Mouse (Mus musculus) embryonic facial prominence, embryonic 12.5 days (tissue): Measurements from ENCODE around the gene Chst11. TPM values are rescaled to one million over a fixed set of nuclear protein-coding genes. Genes with fewer than 3 reads are reported as not detected.

ENCODE experiments used
- ATAC-seq: fragments of 200-750 bp; cut with Nextera tagmentation; 2 replicates; pipeline ENCODE4 v1.8.0; 2017; ENCODE audit not compliant: insufficient number of reproducible peaks, insufficient read depth, low FRiP score, low TSS enrichment
- H3K27ac ChIP-seq: fragments of 300-500 bp; sonication (generic); 2 replicates; pipeline ENCODE4 v1.5.1; 2016; ENCODE audit warnings: mild to moderate bottlenecking
- H3K27me3 ChIP-seq: fragments of 300-500 bp; sonication (generic); 2 replicates; pipeline ENCODE4 v1.6.1; 2016; ENCODE audit warnings: mild to moderate bottlenecking, moderate library complexity
- H3K36me3 ChIP-seq: fragments of 300-500 bp; sonication (generic); 2 replicates; pipeline ENCODE4 v1.6.1; 2016; ENCODE audit warnings: mild to moderate bottlenecking
- H3K4me1 ChIP-seq: fragments of 300-500 bp; sonication (generic); 2 replicates; pipeline ENCODE4 v1.6.1; 2016
- H3K4me2 ChIP-seq: fragments of 300-500 bp; sonication (generic); replicated peaks from 2 replicates; pipeline ENCODE4 v1.6.1; 2016; ENCODE audit warnings: mild to moderate bottlenecking, moderate library complexity
- H3K4me3 ChIP-seq: fragments of 300-500 bp; sonication (generic); 2 replicates; pipeline ENCODE4 v1.5.1; 2016; ENCODE audit warnings: mild to moderate bottlenecking
- H3K9ac ChIP-seq: fragments of 300-500 bp; sonication (generic); 2 replicates; pipeline ENCODE4 v1.6.1; 2016; ENCODE audit warnings: mild to moderate bottlenecking, moderate library complexity
- H3K9me3 ChIP-seq: fragments of 300-500 bp; sonication (generic); 2 replicates; pipeline ENCODE4 v1.6.1; 2016; ENCODE audit warnings: mild to moderate bottlenecking, moderate library complexity
- WGBS: fragments of 180-500 bp; shearing (Covaris S2); methylation state at CpG from one replicate; pipeline ENCODE4 v1.1.7; 2016; 5-methylcytosine and 5-hydroxymethylcytosine counted together
- polyA plus RNA-seq: library from polyadenylated mRNA; unstranded; fragments of >200 nt; fragmentation: Nextera tagmentation; extraction: Ambion mirVana; gene quantifications from 2 replicates; pipeline ENCODE4 v1.2.1, GENCODE M21; 2016

The Chst11 gene
- polyA plus RNA-seq, 1 experiment from 2014 or later, result 2.4 TPM

- Histone ChIP-seq H3K4me3 (no peak overlapping the region), H3K36me3 (0 out of 2 replicates have a peak, but pooled peaks cover 7% of the 10 kb centered on the region), H3K27me3 (no peaks in the 10 kb centered on the region), H3K9ac (no peak overlapping the region), H3K9me3 (no peaks in the 10 kb centered on the region), H3K4me1 (peaks cover 10% of the 10 kb centered on the region; the same call in 1 of the 2 replicates), H3K4me2 (no peak overlapping the region), H3K27ac (no peak overlapping the region)
- ATAC-seq, result no peak
- 72% methylated on average over 9 of the region's 9 CpGs for WGBS
These were observed 77.0 kb downstream of the Chst11 start for GRCm38 (mm10) chr10:83062315-83062714.

GRCm38 (mm10) chr10:83064796-83065195 lies 79.5 kb downstream of the Chst11 start:
- no peak overlapping the region for H3K4me2 ChIP-seq
- ATAC-seq, result no peak
- H3K27me3 ChIP-seq, result no peaks in the 10 kb centered on the region
- no peak overlapping the region for H3K4me3 ChIP-seq
- H3K4me1 ChIP-seq, result peaks cover 16% of the 10 kb centered on the region
- H3K36me3 ChIP-seq, result 0 out of 2 replicates have a peak, but pooled peaks cover 7% of the 10 kb centered on the region
- H3K27ac ChIP-seq, result no peak overlapping the region
- H3K9me3 ChIP-seq, result no peaks in the 10 kb centered on the region
- H3K9ac ChIP-seq, result no peak overlapping the region
- WGBS, result 91% methylated on average over 5 of the region's 5 CpGs

GRCm38 (mm10) chr10:83066159-83066558 lies 80.9 kb downstream of the Chst11 start:
- Histone ChIP-seq H3K4me2 (no peak overlapping the region), H3K9me3 (no peaks in the 10 kb centered on the region), H3K27me3 (no peaks in the 10 kb centered on the region), H3K4me3 (no peak overlapping the region), H3K27ac (no peak overlapping the region), H3K4me1 (peaks cover 9% of the 10 kb centered on the region), H3K9ac (no peak overlapping the region), H3K36me3 (0 out of 2 replicates have a peak, but pooled peaks cover 6% of the 10 kb centered on the region)
- 71% methylated on average over 6 of the region's 6 CpGs for WGBS
- no peak for ATAC-seq

GRCm38 (mm10) chr10:83067305-83067704 lies 82.0 kb downstream of the Chst11 start:
- no peak for ATAC-seq
- H3K27me3 ChIP-seq, result no peaks in the 10 kb centered on the region
- WGBS, result 88% methylated on average over 4 of the region's 4 CpGs
- no peak overlapping the region for H3K4me2 ChIP-seq
- no peaks in the 10 kb centered on the region for H3K9me3 ChIP-seq
- H3K9ac ChIP-seq, result no peak overlapping the region
- no peak overlapping the region for H3K4me3 ChIP-seq
- no peaks in the 10 kb centered on the region for H3K36me3 ChIP-seq
- H3K4me1 ChIP-seq, result peaks cover 9% of the 10 kb centered on the region
- H3K27ac ChIP-seq, result no peak overlapping the region

- no peak overlapping the region for H3K4me3 ChIP-seq
- H3K4me2 ChIP-seq, result no peak overlapping the region
- peaks cover 9% of the 10 kb centered on the region for H3K4me1 ChIP-seq
- H3K9me3 ChIP-seq, result no peaks in the 10 kb centered on the region
- H3K36me3 ChIP-seq, result no peaks in the 10 kb centered on the region
- H3K9ac ChIP-seq, result no peak overlapping the region
- no peak for ATAC-seq
- 88% methylated on average over 8 of the region's 8 CpGs for WGBS
- no peak overlapping the region for H3K27ac ChIP-seq
- no peaks in the 10 kb centered on the region for H3K27me3 ChIP-seq
These were observed 83.2 kb downstream of the Chst11 start for GRCm38 (mm10) chr10:83068466-83068865.

GRCm38 (mm10) chr10:83069791-83070190 lies 84.5 kb downstream of the Chst11 start:
- no peaks in the 10 kb centered on the region for H3K36me3 ChIP-seq
- H3K9ac ChIP-seq, result no peak overlapping the region
- no peak overlapping the region for H3K27ac ChIP-seq
- no peak for ATAC-seq
- H3K9me3 ChIP-seq, result no peaks in the 10 kb centered on the region
- no peak overlapping the region for H3K4me2 ChIP-seq
- peaks cover 9% of the 10 kb centered on the region for H3K4me1 ChIP-seq
- WGBS, result 13% methylated on average over 5 of the region's 5 CpGs
- no peaks in the 10 kb centered on the region for H3K27me3 ChIP-seq
- no peak overlapping the region for H3K4me3 ChIP-seq

- Histone ChIP-seq H3K9me3 (no peaks in the 10 kb centered on the region), H3K36me3 (no peaks in the 10 kb centered on the region), H3K4me2 (no peak overlapping the region), H3K4me1 (peaks cover 9% of the 10 kb centered on the region), H3K27ac (no peak overlapping the region), H3K27me3 (no peaks in the 10 kb centered on the region), H3K4me3 (no peak overlapping the region), H3K9ac (no peak overlapping the region)
- 67% methylated on average over 19 of the region's 19 CpGs for WGBS
- ATAC-seq, result no peak
These were observed 86.7 kb downstream of the Chst11 start for GRCm38 (mm10) chr10:83071785-83072580.

GRCm38 (mm10) chr10:83073119-83073518 lies 87.8 kb downstream of the Chst11 start:
- Histone ChIP-seq H3K4me2 (no peak overlapping the region), H3K36me3 (no peaks in the 10 kb centered on the region), H3K27ac (no peak overlapping the region), H3K4me1 (peaks cover 9% of the 10 kb centered on the region), H3K4me3 (no peak overlapping the region), H3K9me3 (no peaks in the 10 kb centered on the region), H3K27me3 (no peaks in the 10 kb centered on the region), H3K9ac (no peak overlapping the region)
- 59% methylated on average over 7 of the region's 7 CpGs for WGBS
- no peak for ATAC-seq

- peaks cover 16% of the 10 kb centered on the region for H3K4me1 ChIP-seq
- no peaks in the 10 kb centered on the region for H3K27me3 ChIP-seq
- H3K27ac ChIP-seq, result no peak overlapping the region
- 80% methylated on average over 7 of the region's 7 CpGs for WGBS
- H3K9ac ChIP-seq, result no peak overlapping the region
- no peak overlapping the region for H3K4me2 ChIP-seq
- no peaks in the 10 kb centered on the region for H3K36me3 ChIP-seq
- no peak overlapping the region for H3K4me3 ChIP-seq
- no peaks in the 10 kb centered on the region for H3K9me3 ChIP-seq
- no peak for ATAC-seq
These were observed 91.5 kb downstream of the Chst11 start for GRCm38 (mm10) chr10:83076816-83077215.

GRCm38 (mm10) chr10:83078723-83079122 lies 93.4 kb downstream of the Chst11 start:
- no peak for ATAC-seq
- peaks cover 16% of the 10 kb centered on the region for H3K4me1 ChIP-seq
- H3K27me3 ChIP-seq, result no peaks in the 10 kb centered on the region
- no peaks in the 10 kb centered on the region for H3K36me3 ChIP-seq
- no peaks in the 10 kb centered on the region for H3K9me3 ChIP-seq
- no peak overlapping the region for H3K27ac ChIP-seq
- H3K4me3 ChIP-seq, result no peak overlapping the region
- H3K4me2 ChIP-seq, result no peak overlapping the region
- 90% methylated on average over 8 of the region's 8 CpGs for WGBS
- no peak overlapping the region for H3K9ac ChIP-seq

- H3K4me2 ChIP-seq, result no peak overlapping the region
- no peaks in the 10 kb centered on the region for H3K36me3 ChIP-seq
- H3K9ac ChIP-seq, result no peak overlapping the region
- 83% methylated on average over 13 of the region's 13 CpGs for WGBS
- H3K4me3 ChIP-seq, result no peak overlapping the region
- no peaks in the 10 kb centered on the region for H3K9me3 ChIP-seq
- peaks cover 20% of the 10 kb centered on the region for H3K4me1 ChIP-seq
- no peaks in the 10 kb centered on the region for H3K27me3 ChIP-seq
- ATAC-seq, result no peak
- H3K27ac ChIP-seq, result no peak overlapping the region
These were observed 94.5 kb downstream of the Chst11 start for GRCm38 (mm10) chr10:83079755-83080154.

- H3K4me3 ChIP-seq, result no peak overlapping the region
- no peaks in the 10 kb centered on the region for H3K36me3 ChIP-seq
- WGBS, result 55% methylated on average over 12 of the region's 12 CpGs
- no peak for ATAC-seq
- H3K4me2 ChIP-seq, result no peak overlapping the region
- no peaks in the 10 kb centered on the region for H3K9me3 ChIP-seq
- H3K27ac ChIP-seq, result 0 out of 2 replicates have a peak overlapping the region, but pooled peaks have one; percentile 46
- peaks cover 20% of the 10 kb centered on the region for H3K4me1 ChIP-seq
- H3K9ac ChIP-seq, result no peak overlapping the region
- no peaks in the 10 kb centered on the region for H3K27me3 ChIP-seq
These were observed 95.0 kb downstream of the Chst11 start for GRCm38 (mm10) chr10:83080275-83080741.
